Mouse (Mus musculus) heart, postnatal 0 days (tissue): Measurements from ENCODE around the gene Lurap1.

Source experiments
- CTCF ChIP-seq: IDR thresholded peaks from 2 replicates; pipeline ENCODE4 v1.5.1; 2016; ENCODE audit warnings: antibody characterized with exemption, control low read depth, low read depth
- EP300 ChIP-seq: IDR thresholded peaks from 2 replicates; pipeline ENCODE4 v1.6.1; 2016; ENCODE audit warnings: antibody characterized with exemption, low read depth

DNA sequence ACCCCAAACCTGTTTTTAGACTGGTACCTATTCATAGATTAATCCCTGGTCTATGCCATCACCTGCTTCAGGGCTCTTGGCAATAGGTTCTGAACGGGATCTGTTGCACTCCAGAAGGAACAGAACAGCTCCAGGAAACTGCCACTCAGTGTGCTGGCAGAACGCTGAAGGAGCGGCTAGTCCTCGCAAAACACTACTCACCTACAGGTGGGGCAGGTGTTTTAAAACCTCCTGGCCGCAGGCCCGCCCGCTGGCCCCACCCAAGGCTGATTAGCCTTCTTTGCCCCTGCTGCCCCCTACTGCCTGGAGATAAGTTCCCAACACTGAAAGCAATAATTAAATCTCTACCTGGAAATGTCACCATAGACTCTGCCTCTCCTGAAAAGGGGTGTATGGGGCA, 16.3 kb upstream of the Lurap1 start, which contains the start of gene Tspan1:
- TF ChIP-seq CTCF, result no peak
- TF ChIP-seq EP300, result no peak
